Mouse (Mus musculus) forebrain, embryonic 11.5 days (tissue): ENCODE measurements around the gene CK137956. TPM values are rescaled to one million over a fixed set of nuclear protein-coding genes. Genes with fewer than 3 reads are reported as not detected.

Experiments used
- ATAC-seq: fragments of 200-750 bp; cut with Nextera tagmentation; replicated peaks from 2 replicates; pipeline ENCODE4 v1.8.0; 2017; ENCODE audit warnings: moderate TSS enrichment; ENCODE audit not compliant: low FRiP score
- DNase-seq: peaks from one replicate; pipeline ENCODE4 v3.0.0-alpha.2; 2017; ENCODE audit warnings: low spot score
- H3K27ac ChIP-seq: fragments of 300-500 bp; sonication (generic); 2 replicates; pipeline ENCODE4 v1.5.1; 2014; ENCODE audit warnings: low read depth, low read length
- H3K27me3 ChIP-seq: fragments of 300-500 bp; sonication (generic); 2 replicates; pipeline ENCODE4 v1.6.1; 2014; ENCODE audit warnings: mild to moderate bottlenecking, low read length, mixed read lengths; ENCODE audit not compliant: control insufficient read depth, insufficient read depth
- H3K36me3 ChIP-seq: fragments of 300-500 bp; sonication (generic); 2 replicates; pipeline ENCODE4 v1.6.1; 2014; ENCODE audit warnings: mild to moderate bottlenecking, low read length, moderate library complexity, mixed read lengths; ENCODE audit not compliant: control insufficient read depth, insufficient read depth
- H3K4me1 ChIP-seq: fragments of 300-500 bp; sonication (generic); replicated peaks from 2 replicates; pipeline ENCODE4 v1.6.1; 2014; ENCODE audit warnings: low read length, mixed read lengths; ENCODE audit not compliant: control insufficient read depth, insufficient read depth
- H3K4me2 ChIP-seq: fragments of 300-500 bp; sonication (generic); 2 replicates; pipeline ENCODE4 v1.6.1; 2014; ENCODE audit warnings: low read depth, mild to moderate bottlenecking, low read length, moderate library complexity, mixed read lengths; ENCODE audit not compliant: severe bottlenecking
- H3K4me3 ChIP-seq: fragments of 300-500 bp; sonication (generic); 2 replicates; pipeline ENCODE4 v1.5.1; 2014; ENCODE audit warnings: low read depth, low read length
- H3K9ac ChIP-seq: fragments of 300-500 bp; sonication (generic); 2 replicates; pipeline ENCODE4 v1.6.1; 2014; ENCODE audit warnings: low read length
- H3K9me3 ChIP-seq: fragments of 300-500 bp; sonication (generic); 2 replicates; pipeline ENCODE4 v1.6.1; 2016; ENCODE audit warnings: low read length, mixed read lengths; ENCODE audit not compliant: control insufficient read depth
- WGBS: fragments of 180-500 bp; shearing (Covaris S2); extraction: QIAGEN DNeasy Blood & Tissue Kit; methylation state at CpG from one replicate; pipeline ENCODE4 v1.1.7; 2014; 5-methylcytosine and 5-hydroxymethylcytosine counted together
- polyA plus RNA-seq: library from polyadenylated mRNA; unstranded; fragments of >200 nt; fragmentation: Nextera tagmentation; extraction: Ambion mirVana; gene quantifications from 2 replicates; pipeline ENCODE4 v1.2.1, GENCODE M21; 2014

Gene CK137956
- polyA plus RNA-seq, 1 experiment from 2014 or later: 0.13 TPM

DNA sequence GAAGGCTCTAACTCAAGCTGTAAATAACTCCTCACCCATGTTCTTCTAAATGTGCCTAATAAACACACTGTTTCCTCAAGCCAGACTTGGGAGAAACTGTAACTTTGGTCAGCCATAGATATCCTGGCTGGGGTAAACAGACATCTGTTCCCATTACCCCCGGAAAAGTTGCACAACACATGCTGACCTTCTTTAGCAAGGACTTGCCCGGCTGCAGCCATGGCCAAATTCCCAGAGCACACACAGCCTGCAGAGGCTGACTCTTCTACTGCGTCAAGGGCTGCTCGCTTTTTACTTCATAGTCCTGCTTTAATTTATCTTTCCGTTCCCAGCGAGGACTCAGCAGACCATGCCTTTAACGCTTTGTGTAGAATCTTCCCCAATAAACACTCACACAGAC lies 81.7 kb downstream of the CK137956 start:
- DNase-seq: no peak
- H3K4me3 ChIP-seq: no peak overlapping the region
- no peaks in the 10 kb centered on the region for H3K36me3 ChIP-seq
- no peaks in the 10 kb centered on the region for H3K4me1 ChIP-seq
- H3K9ac ChIP-seq: no peak overlapping the region
- H3K27me3 ChIP-seq: no peaks in the 10 kb centered on the region
- 93% methylated on average over 7 of the region's 7 CpGs for WGBS
- ATAC-seq: no peak
- no peak overlapping the region for H3K4me2 ChIP-seq
- no peaks in the 10 kb centered on the region; the same call in 1 of the 2 replicates for H3K9me3 ChIP-seq
- H3K27ac ChIP-seq: no peak overlapping the region

DNA sequence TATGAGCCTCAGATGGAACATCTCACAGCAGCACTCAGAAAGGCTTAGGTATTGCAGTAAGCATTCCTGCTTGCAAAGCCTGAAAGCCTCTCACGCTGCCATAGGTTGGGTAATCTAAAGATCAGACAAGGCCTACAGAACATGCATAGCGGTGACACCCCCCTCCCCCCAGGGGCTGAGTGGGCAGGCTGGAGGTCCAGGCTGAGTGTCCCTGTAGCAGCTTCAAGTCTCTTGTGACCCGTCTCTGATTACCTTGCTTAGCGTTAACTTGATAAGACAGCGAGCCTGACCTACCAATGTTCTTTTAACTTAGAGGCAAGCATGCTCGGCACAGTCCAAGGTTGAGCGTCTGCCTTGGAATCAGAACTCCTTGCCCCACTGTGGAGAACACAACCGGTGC lies 91.8 kb downstream of the CK137956 start:
- no peak overlapping the region for H3K4me2 ChIP-seq
- no peak overlapping the region for H3K4me3 ChIP-seq
- H3K36me3 ChIP-seq: no peaks in the 10 kb centered on the region
- ATAC-seq (no peak), DNase-seq (no peak)
- no peaks in the 10 kb centered on the region for H3K27me3 ChIP-seq
- no peaks in the 10 kb centered on the region for H3K4me1 ChIP-seq
- 95% methylated on average over 8 of the region's 8 CpGs for WGBS
- H3K27ac ChIP-seq: no peak overlapping the region
- H3K9ac ChIP-seq: no peak overlapping the region
- no peaks in the 10 kb centered on the region; the same call in 1 of the 2 replicates for H3K9me3 ChIP-seq

Other genes starting within 250 kb of the CK137956 start
- gene Csmd2, start 16.9 kb upstream of the CK137956 start, polyA plus RNA-seq: 1.3 and 1.6 TPM in 2 replicates